Mouse (Mus musculus): ENCODE results near the gene Antxr2.

DNA sequence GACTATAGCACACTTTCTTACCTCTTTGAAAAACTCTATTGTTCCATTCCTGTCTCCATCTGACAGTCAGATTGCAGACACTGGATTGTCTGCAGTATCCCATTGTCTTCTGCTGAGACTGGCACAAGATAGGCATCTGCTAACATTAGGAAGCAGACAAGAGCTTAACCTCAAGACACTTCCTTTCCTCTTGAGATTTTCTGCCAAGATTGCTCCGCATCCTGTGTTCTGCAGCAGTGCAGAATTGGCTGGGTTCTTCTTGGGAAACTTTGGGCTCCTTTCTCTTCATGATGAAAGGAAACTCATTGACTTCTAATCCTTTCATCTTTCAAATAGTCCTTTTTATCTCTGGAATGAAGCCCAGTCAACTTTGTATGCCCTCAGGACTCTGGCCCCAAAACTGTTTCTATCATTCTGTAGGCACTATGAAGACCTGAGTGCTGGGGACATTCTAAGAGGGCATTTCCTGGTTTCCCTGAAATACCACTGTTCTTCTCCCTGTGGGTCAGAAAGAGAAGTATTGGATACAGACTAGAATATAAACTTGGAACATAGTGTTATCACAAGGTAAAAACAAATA is 152.5 kb downstream of the Antxr2 start:
- TF ChIP-seq TAL1 (IDR thresholded peaks at IDR 0.05; ENCODE audit: low read length) (no peak), GATA1 (IDR thresholded peaks at IDR 0.05; ENCODE audit: low read length) (no peak)

All from erythroblast, embryonic 14.5 days (primary cell).